Mouse (Mus musculus): Measurements from ENCODE around the gene Tpm1.

DNA sequence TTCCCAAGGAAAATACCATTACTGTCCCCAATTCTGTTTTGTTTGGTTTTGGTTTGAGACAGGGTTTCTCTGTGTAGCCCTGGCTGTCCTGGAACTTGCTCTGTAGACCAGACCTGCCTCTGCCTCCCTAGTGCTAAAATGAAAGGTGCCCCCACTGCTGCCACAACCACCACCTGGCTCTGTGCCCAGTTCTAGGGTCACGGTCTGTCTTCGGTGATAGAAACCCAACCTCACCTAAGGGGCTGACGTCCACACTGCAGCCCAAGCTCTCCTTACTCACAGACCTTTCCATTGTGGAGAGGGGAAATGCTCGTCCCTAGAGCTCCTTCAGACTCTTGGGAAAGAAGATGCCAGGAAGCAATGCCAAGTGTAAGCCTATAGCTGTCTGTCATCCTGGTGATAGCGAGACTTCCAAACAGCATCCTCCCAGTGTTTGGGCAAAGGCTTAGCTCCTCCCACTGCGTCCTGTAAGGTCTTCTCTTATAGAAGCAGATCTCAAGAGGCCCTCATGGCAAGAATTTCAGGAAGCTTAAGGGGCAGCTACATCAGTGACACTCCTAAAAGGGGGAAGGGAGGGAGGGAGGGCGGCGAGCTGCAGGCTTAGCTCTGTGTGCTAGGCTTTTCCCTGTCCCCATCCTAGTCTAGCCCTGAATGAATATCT, 57.3 kb downstream of the Tpm1 start:
- TF ChIP-seq EP300 (IDR thresholded peaks at IDR 0.05) (no peak), CTCF (IDR thresholded peaks at IDR 0.05) (no peak)
